Comparison of ENCODE assay signal across 19 mouse cellular contexts in the genomic region with DNA sequence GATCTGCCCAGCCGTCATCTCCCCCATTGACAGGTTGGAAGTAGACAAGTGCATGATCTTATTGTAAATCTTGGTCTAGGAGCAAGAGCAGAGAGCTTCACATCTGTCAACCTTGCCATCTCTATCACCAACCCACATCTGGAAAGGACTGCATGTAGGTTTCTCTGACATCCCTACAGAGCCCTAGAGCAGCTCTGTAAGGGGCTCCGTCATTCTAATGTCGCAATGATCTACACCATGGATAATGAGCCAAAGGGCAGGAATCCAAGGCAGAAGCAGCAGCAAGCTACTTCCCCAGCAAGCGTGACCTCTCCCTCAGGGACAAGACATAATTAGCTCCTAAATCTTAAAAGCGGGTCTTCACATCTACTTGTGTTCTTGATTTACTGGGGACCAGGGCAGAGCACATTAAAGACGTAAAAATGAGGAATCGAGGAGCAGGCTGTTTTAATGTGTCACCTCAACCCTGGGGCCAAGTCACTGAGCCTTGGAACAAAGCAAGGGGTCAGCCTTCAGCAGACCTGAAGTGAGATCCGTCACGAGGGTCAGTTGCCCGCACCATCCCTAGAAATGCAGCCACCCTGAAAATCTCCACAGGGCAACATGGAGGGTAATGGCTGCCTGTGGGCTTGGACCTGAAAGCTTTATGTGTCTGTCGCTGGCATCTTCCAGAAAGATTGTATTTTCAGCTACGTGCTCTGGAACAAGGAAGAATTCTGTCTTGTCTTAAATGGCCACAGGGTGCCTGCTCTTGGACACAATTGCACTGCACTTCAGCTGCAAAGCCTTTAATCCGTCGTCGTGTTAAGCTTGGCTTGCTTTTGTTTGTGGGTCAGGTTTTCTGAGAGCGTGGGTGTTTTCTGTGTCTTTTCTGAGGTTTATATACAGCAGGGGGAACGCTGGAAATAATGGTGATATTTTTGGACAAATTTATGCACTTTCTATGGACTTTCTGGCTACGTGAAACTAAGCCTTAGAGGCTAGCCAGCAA. TPM values are rescaled to one million over a fixed set of nuclear protein-coding genes. Genes with fewer than 3 reads are reported as not detected.
A peak's percentile ranks its signal among the peaks of the same experiment; 100 is the strongest.
DNase-seq lines count a peak whose midpoint lies in the region; ATAC-seq lines count a peak whose summit lies in the region.
"Had no signal": no experiment of that assay in that cellular context is flagged by ENCODE, and none has a peak within 500 bp of the region (broad histone marks: within the 10 kb centered on the region; RNA-seq: fewer than 3 reads in every experiment).

No protein-coding gene starts in this region.

- H3K27me3 ChIP-seq in hindbrain, embryonic 10.5 days (ENCODE audit: insufficient read depth, poor library complexity, severe bottlenecking), result peaks cover 6% of the 10 kb centered on the region
- no peaks in the 10 kb centered on the region; the same call in 1 of the 2 replicates for H3K27me3 ChIP-seq in hindbrain, embryonic 12.5 days
- H3K27me3 ChIP-seq in neural tube, embryonic 11.5 days (ENCODE audit: control insufficient read depth, insufficient read depth, low read length), result no peaks in the 10 kb centered on the region
- H3K27me3 ChIP-seq in midbrain, embryonic 11.5 days (ENCODE audit: control insufficient read depth, insufficient read depth, low read length), result no peaks in the 10 kb centered on the region; the same call in 1 of the 2 replicates
- H3K27me3 ChIP-seq: embryonic facial prominence, embryonic 12.5 days; forebrain, embryonic 13.5 days; heart, embryonic 15.5 days had no signal

- DNase-seq in hindbrain, embryonic 10.5 days (ENCODE audit: low spot score), result no peak
- peak; percentile 36 for DNase-seq in neural tube, embryonic 11.5 days (ENCODE audit: low spot score)
- no peak for DNase-seq in neural tube, embryonic 10.5 days (ENCODE audit: extremely low spot score, low spot score)
- peak; percentile 92 for DNase-seq in midbrain, embryonic 11.5 days (ENCODE audit: low spot score, missing footprints)
- DNase-seq in telencephalon, adult 2 months (ENCODE audit: low read depth, low spot score), result peak; percentile 56
- no peak for DNase-seq in thymus, adult 18-20 months
- no peak for DNase-seq in adrenal gland, postnatal 36 days
- DNase-seq: cerebellum, adult 8-10 months; gastrocnemius, postnatal 25 days; lung, postnatal 36 days; right cerebral cortex, postnatal 14 days; thymus, postnatal 36 days had no signal

- no peaks in the 10 kb centered on the region for H3K36me3 ChIP-seq in hindbrain, embryonic 10.5 days
- H3K36me3 ChIP-seq in hindbrain, embryonic 12.5 days, result no peaks in the 10 kb centered on the region
- H3K36me3 ChIP-seq in neural tube, embryonic 11.5 days (ENCODE audit: control insufficient read depth, insufficient read depth, low read length), result no peaks in the 10 kb centered on the region
- no peaks in the 10 kb centered on the region for H3K36me3 ChIP-seq in midbrain, embryonic 11.5 days (ENCODE audit: control insufficient read depth, insufficient read depth, low read length)
- H3K36me3 ChIP-seq: embryonic facial prominence, embryonic 12.5 days; heart, embryonic 15.5 days; limb, embryonic 12.5 days had no signal

- no peak overlapping the region for H3K4me3 ChIP-seq in hindbrain, embryonic 10.5 days
- H3K4me3 ChIP-seq in hindbrain, embryonic 12.5 days, result no peak overlapping the region
- no peak overlapping the region for H3K4me3 ChIP-seq in neural tube, embryonic 11.5 days (ENCODE audit: low read depth, low read length)
- H3K4me3 ChIP-seq in midbrain, embryonic 11.5 days (ENCODE audit: low read depth, low read length), result no peak overlapping the region
- H3K4me3 ChIP-seq: embryonic facial prominence, embryonic 12.5 days; forebrain, embryonic 13.5 days; heart, embryonic 15.5 days; limb, embryonic 12.5 days; myocyte had no signal

- no peak for ATAC-seq in hindbrain, embryonic 12.5 days (ENCODE audit: low FRiP score)
- no peak for ATAC-seq in neural tube, embryonic 11.5 days (ENCODE audit: insufficient read depth, low FRiP score, low TSS enrichment)
- ATAC-seq in midbrain, embryonic 11.5 days (ENCODE audit: low FRiP score), result no peak
- ATAC-seq: forebrain, embryonic 13.5 days had no signal

- peak overlapping the region; percentile 23; the same call in 1 of the 2 replicates for H3K27ac ChIP-seq in hindbrain, embryonic 10.5 days
- no peak overlapping the region; the same call in 1 of the 2 replicates for H3K27ac ChIP-seq in hindbrain, embryonic 12.5 days
- no peak overlapping the region for H3K27ac ChIP-seq in neural tube, embryonic 11.5 days (ENCODE audit: low read depth, low read length)
- no peak overlapping the region for H3K27ac ChIP-seq in midbrain, embryonic 11.5 days (ENCODE audit: low read depth, low read length)
- H3K27ac ChIP-seq: embryonic facial prominence, embryonic 12.5 days; forebrain, embryonic 13.5 days; heart, embryonic 15.5 days; limb, embryonic 12.5 days had no signal

- no peak overlapping the region for H3K4me2 ChIP-seq in hindbrain, embryonic 12.5 days (replicated peaks)
- no peak overlapping the region for H3K4me2 ChIP-seq in neural tube, embryonic 11.5 days (ENCODE audit: low read depth)
- H3K4me2 ChIP-seq in midbrain, embryonic 11.5 days, result no peak overlapping the region; the same call in 1 of the 2 replicates
- H3K4me2 ChIP-seq: embryonic facial prominence, embryonic 12.5 days; forebrain, embryonic 13.5 days; heart, embryonic 15.5 days; limb, embryonic 12.5 days had no signal

- WGBS in hindbrain, embryonic 10.5 days, result 51% methylated on average over 18 of the region's 18 CpGs
- 50% methylated on average over 18 of the region's 18 CpGs for WGBS in hindbrain, embryonic 12.5 days
- 42% methylated on average over 18 of the region's 18 CpGs for WGBS in neural tube, embryonic 11.5 days
- WGBS in midbrain, embryonic 11.5 days, result 26% methylated on average over 18 of the region's 18 CpGs

- peaks cover 11% of the 10 kb centered on the region for H3K4me1 ChIP-seq in hindbrain, embryonic 10.5 days (replicated peaks)
- peaks cover 19% of the 10 kb centered on the region for H3K4me1 ChIP-seq in hindbrain, embryonic 12.5 days
- peaks cover 3% of the 10 kb centered on the region; the same call in 1 of the 2 replicates for H3K4me1 ChIP-seq in neural tube, embryonic 11.5 days (ENCODE audit: control insufficient read depth, insufficient read depth, low read length)
- peaks cover 12% of the 10 kb centered on the region for H3K4me1 ChIP-seq in midbrain, embryonic 11.5 days (ENCODE audit: control insufficient read depth, insufficient read depth, low read length)
- H3K4me1 ChIP-seq: embryonic facial prominence, embryonic 12.5 days; heart, embryonic 15.5 days; limb, embryonic 12.5 days had no signal

- H3K9ac ChIP-seq in hindbrain, embryonic 12.5 days, result no peak overlapping the region
- no peak overlapping the region for H3K9ac ChIP-seq in neural tube, embryonic 11.5 days (ENCODE audit: low read length)
- no peak overlapping the region for H3K9ac ChIP-seq in midbrain, embryonic 11.5 days (ENCODE audit: low read length)
- H3K9ac ChIP-seq: embryonic facial prominence, embryonic 12.5 days; forebrain, embryonic 13.5 days; heart, embryonic 15.5 days; limb, embryonic 12.5 days had no signal

- H3K9me3 ChIP-seq in hindbrain, embryonic 10.5 days, result no peaks in the 10 kb centered on the region
- H3K9me3 ChIP-seq in hindbrain, embryonic 12.5 days (replicated peaks), result no peaks in the 10 kb centered on the region
- H3K9me3 ChIP-seq in neural tube, embryonic 11.5 days (ENCODE audit: control insufficient read depth, low read length), result no peaks in the 10 kb centered on the region
- H3K9me3 ChIP-seq in midbrain, embryonic 11.5 days (ENCODE audit: control insufficient read depth, low read length), result no peaks in the 10 kb centered on the region
- H3K9me3 ChIP-seq: embryonic facial prominence, embryonic 12.5 days; forebrain, embryonic 13.5 days; heart, embryonic 15.5 days; limb, embryonic 12.5 days had no signal

RNA-seq across cellular contexts. Expression of a gene that starts 25.0 kb away (rescaled TPM):
- 1.2 and 1.8 TPM in 2 replicates for polyA plus RNA-seq in hindbrain, embryonic 10.5 days (2016; fragmentation: Nextera tagmentation; extraction: Ambion mirVana)
- polyA plus RNA-seq in hindbrain, embryonic 12.5 days (2016; fragmentation: Nextera tagmentation; extraction: Ambion mirVana), result 2.0 and 2.6 TPM in 2 replicates
- 4.3 and 5.3 TPM in 2 replicates for polyA plus RNA-seq in neural tube, embryonic 11.5 days (2014; fragmentation: Nextera tagmentation; extraction: Ambion mirVana)
- polyA plus RNA-seq in midbrain, embryonic 11.5 days (2014; fragmentation: Nextera tagmentation; extraction: Ambion mirVana), result 0.46 and 0.49 TPM in 2 replicates
- 1 to 10 TPM; 1.6 to 1.7 TPM for total RNA-seq in adrenal gland, postnatal 36 days (2021)
- total RNA-seq: MEL had no signal

RNA-seq across cellular contexts. Expression of a gene that starts 54.2 kb away (rescaled TPM):
- polyA plus RNA-seq in hindbrain, embryonic 10.5 days (2016; fragmentation: Nextera tagmentation; extraction: Ambion mirVana), result 0.22 and 0.48 TPM in 2 replicates
- 0.51 and 0.61 TPM in 2 replicates for polyA plus RNA-seq in hindbrain, embryonic 12.5 days (2016; fragmentation: Nextera tagmentation; extraction: Ambion mirVana)
- 0.31 and 0.69 TPM in 2 replicates for polyA plus RNA-seq in neural tube, embryonic 11.5 days (2014; fragmentation: Nextera tagmentation; extraction: Ambion mirVana)
- polyA plus RNA-seq in midbrain, embryonic 11.5 days (2014; fragmentation: Nextera tagmentation; extraction: Ambion mirVana), result 0.07 and 0.49 TPM in 2 replicates
- 1 to 10 TPM in 1 of 2 experiments, under 1 TPM in 1; 0.86 to 2.3 TPM for total RNA-seq in adrenal gland, postnatal 36 days (2021)
- total RNA-seq: MEL had no signal

Comparison
In these comparisons a context has a peak if more than half of its experiments do, and no peak if none do; other contexts are left out.
1. DNase-seq: peak in neural tube, embryonic 11.5 days (single experiment), midbrain, embryonic 11.5 days (single experiment) and telencephalon, adult 2 months (single experiment); none in hindbrain, embryonic 10.5 days (single experiment), neural tube, embryonic 10.5 days (single experiment), thymus, adult 18-20 months (0 of 2) and adrenal gland, postnatal 36 days (0 of 2).